Mouse (Mus musculus): ENCODE results near the gene Cd300ld5. TPM values are rescaled to one million over a fixed set of nuclear protein-coding genes. Genes with fewer than 3 reads are reported as not detected.

Gene Cd300ld5
- total and polyA plus RNA-seq, 2 experiments from 2014 or later = 0.82 TPM; not detected in 1

DNA sequence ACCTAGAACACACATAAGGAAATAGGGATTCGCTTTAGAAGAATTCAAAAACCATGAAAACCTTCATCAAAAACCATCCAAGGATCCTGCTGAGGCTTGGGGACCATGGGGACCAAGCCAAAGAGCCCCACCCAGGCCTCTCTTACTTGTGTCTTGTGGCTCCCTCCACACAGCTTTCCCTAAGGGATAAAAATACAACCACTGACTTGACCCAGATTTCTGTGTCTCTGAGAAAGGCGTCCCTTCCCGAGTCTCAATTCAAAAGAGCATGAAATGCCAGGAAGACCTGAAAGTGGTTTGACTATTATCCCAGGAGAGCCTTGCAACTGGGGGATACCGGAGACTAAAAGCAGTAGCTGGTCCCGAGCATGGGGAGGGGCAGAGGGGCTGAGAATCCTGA, 35.4 kb upstream of the Cd300ld5 start:
- H3K36me3 ChIP-seq (ENCODE audit: insufficient read depth, low read length) = no peaks in the 10 kb centered on the region
- H3K27ac ChIP-seq (ENCODE audit: low read depth, low read length) = no peak overlapping the region
- no peak for TF ChIP-seq CTCF (IDR thresholded peaks at IDR 0.05)
- H3K9ac ChIP-seq (replicated peaks; ENCODE audit: low read length, poor library complexity, severe bottlenecking) = no peak overlapping the region
- H3K9me3 ChIP-seq (ENCODE audit: low read length) = no peaks in the 10 kb centered on the region
- no peak overlapping the region for H3K4me3 ChIP-seq (ENCODE audit: low read depth, low read length)
- no peak overlapping the region for H3K4me2 ChIP-seq (ENCODE audit: low read depth, low read length, poor library complexity, severe bottlenecking)
- ATAC-seq (ENCODE audit: low FRiP score) = no peak
- DNase-seq (ENCODE audit: low spot score) = no peak
- no peaks in the 10 kb centered on the region for H3K27me3 ChIP-seq (ENCODE audit: insufficient read depth, low read length)
- H3K4me1 ChIP-seq (ENCODE audit: insufficient read depth, low read length) = no peaks in the 10 kb centered on the region; the same call in 1 of the 2 replicates
- WGBS = 51% methylated on average over 5 of the region's 5 CpGs

GRCm38 (mm10) chr11:115071631-115072294, 34.2 kb upstream of the Cd300ld5 start:
- Histone ChIP-seq H3K4me2 (ENCODE audit: low read depth, low read length, poor library complexity, severe bottlenecking) (peak overlapping the region; percentile 10), H3K4me3 (ENCODE audit: low read depth, low read length) (no peak overlapping the region), H3K9ac (replicated peaks; ENCODE audit: low read length, poor library complexity, severe bottlenecking) (no peak overlapping the region), H3K27ac (ENCODE audit: low read depth, low read length) (no peak overlapping the region), H3K36me3 (ENCODE audit: insufficient read depth, low read length) (no peaks in the 10 kb centered on the region), H3K9me3 (ENCODE audit: low read length) (no peaks in the 10 kb centered on the region), H3K27me3 (ENCODE audit: insufficient read depth, low read length) (no peaks in the 10 kb centered on the region), H3K4me1 (ENCODE audit: insufficient read depth, low read length) (no peaks in the 10 kb centered on the region; the same call in 1 of the 2 replicates)
- 19% methylated on average over 14 of the region's 14 CpGs for WGBS
- DNase-seq (ENCODE audit: low spot score) (peak; percentile 85), ATAC-seq (ENCODE audit: low FRiP score) (peak; percentile 69)
- TF ChIP-seq CTCF (IDR thresholded peaks at IDR 0.05) = peak; percentile 31; the same call in 1 of the 2 replicates

DNA sequence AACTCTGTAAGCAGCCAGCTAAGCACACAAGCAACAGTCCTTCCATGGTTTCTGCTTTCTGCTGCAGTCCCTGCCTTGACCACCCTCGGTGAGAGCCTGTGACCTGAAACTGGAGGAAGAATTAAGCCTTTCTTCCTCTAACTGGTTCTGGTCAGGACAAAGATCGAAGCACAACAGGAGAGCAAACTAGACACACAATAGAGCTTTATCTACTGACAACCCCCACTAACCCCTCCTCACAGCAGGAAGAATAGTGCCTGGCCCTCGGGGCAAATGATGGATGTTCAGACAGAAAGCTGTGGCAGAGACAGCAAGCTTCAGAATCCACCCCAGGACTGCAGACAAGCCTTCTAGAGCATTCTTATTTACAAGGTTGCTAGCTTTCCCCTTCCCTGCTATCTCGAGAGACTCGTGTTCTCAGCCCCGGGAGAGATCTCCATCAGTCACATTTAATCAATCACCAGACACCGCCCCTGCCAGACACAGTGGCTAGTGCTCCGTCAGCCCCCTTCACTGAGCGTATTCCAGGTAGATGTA, 33.5 kb upstream of the Cd300ld5 start:
- Histone ChIP-seq H3K9ac (replicated peaks; ENCODE audit: low read length, poor library complexity, severe bottlenecking) (no peak overlapping the region), H3K9me3 (ENCODE audit: low read length) (no peaks in the 10 kb centered on the region), H3K36me3 (ENCODE audit: insufficient read depth, low read length) (no peaks in the 10 kb centered on the region), H3K4me2 (ENCODE audit: low read depth, low read length, poor library complexity, severe bottlenecking) (peak overlapping the region; percentile 10), H3K4me3 (ENCODE audit: low read depth, low read length) (no peak overlapping the region), H3K27ac (ENCODE audit: low read depth, low read length) (no peak overlapping the region), H3K4me1 (ENCODE audit: insufficient read depth, low read length) (no peaks in the 10 kb centered on the region; the same call in 1 of the 2 replicates), H3K27me3 (ENCODE audit: insufficient read depth, low read length) (no peaks in the 10 kb centered on the region)
- ATAC-seq (ENCODE audit: low FRiP score) (no peak), DNase-seq (ENCODE audit: low spot score) (peak; percentile 44)
- 7% methylated on average over 9 of the region's 9 CpGs for WGBS
- no peak for TF ChIP-seq CTCF (IDR thresholded peaks at IDR 0.05)

GRCm38 (mm10) chr11:115066768-115067167, 29.2 kb upstream of the Cd300ld5 start:
- WGBS = 75% methylated on average over 6 of the region's 6 CpGs
- TF ChIP-seq CTCF (IDR thresholded peaks at IDR 0.05) = peak; percentile 33
- Histone ChIP-seq H3K4me3 (ENCODE audit: low read depth, low read length) (no peak overlapping the region), H3K27ac (ENCODE audit: low read depth, low read length) (no peak overlapping the region), H3K9ac (replicated peaks; ENCODE audit: low read length, poor library complexity, severe bottlenecking) (no peak overlapping the region), H3K9me3 (ENCODE audit: low read length) (no peaks in the 10 kb centered on the region), H3K4me2 (ENCODE audit: low read depth, low read length, poor library complexity, severe bottlenecking) (no peak overlapping the region), H3K36me3 (ENCODE audit: insufficient read depth, low read length) (no peaks in the 10 kb centered on the region), H3K4me1 (ENCODE audit: insufficient read depth, low read length) (no peaks in the 10 kb centered on the region; the same call in 1 of the 2 replicates), H3K27me3 (ENCODE audit: insufficient read depth, low read length) (no peaks in the 10 kb centered on the region)
- no peak for ATAC-seq (ENCODE audit: low FRiP score)
- DNase-seq (ENCODE audit: low spot score) = no peak

- H3K4me1 ChIP-seq (ENCODE audit: insufficient read depth, low read length) = no peaks in the 10 kb centered on the region
- no peak for ATAC-seq (ENCODE audit: low FRiP score)
- no peak within 1 kb of the TSS for H3K4me2 ChIP-seq (ENCODE audit: low read depth, low read length, poor library complexity, severe bottlenecking)
- DNase-seq (ENCODE audit: low spot score) = no peak
- no peak within 1 kb of the TSS for H3K27ac ChIP-seq (ENCODE audit: low read depth, low read length)
- 18% methylated on average over 5 of the region's 5 CpGs for WGBS
- H3K4me3 ChIP-seq (ENCODE audit: low read depth, low read length) = no peak within 1 kb of the TSS
- H3K9ac ChIP-seq (replicated peaks; ENCODE audit: low read length, poor library complexity, severe bottlenecking) = no peak within 1 kb of the TSS
- TF ChIP-seq CTCF (IDR thresholded peaks at IDR 0.05) = no peak
- H3K36me3 ChIP-seq (ENCODE audit: insufficient read depth, low read length) = no peaks in the 10 kb centered on the region
- no peaks in the 10 kb centered on the region for H3K27me3 ChIP-seq (ENCODE audit: insufficient read depth, low read length)
- no peaks in the 10 kb centered on the region for H3K9me3 ChIP-seq (ENCODE audit: low read length)
These were observed 24.5 kb upstream of the Cd300ld5 start, which contains the start of gene Cd300e for GRCm38 (mm10) chr11:115062077-115062476. TSS of gene Cd300e (minus strand) at chr11:115062177.

- no peak for TF ChIP-seq CTCF (IDR thresholded peaks at IDR 0.05)
- 89% methylated on average over 2 of the region's 2 CpGs for WGBS
- Histone ChIP-seq H3K27ac (ENCODE audit: low read depth, low read length) (no peak overlapping the region), H3K27me3 (ENCODE audit: insufficient read depth, low read length) (no peaks in the 10 kb centered on the region), H3K4me1 (ENCODE audit: insufficient read depth, low read length) (no peaks in the 10 kb centered on the region), H3K4me3 (ENCODE audit: low read depth, low read length) (no peak overlapping the region), H3K4me2 (ENCODE audit: low read depth, low read length, poor library complexity, severe bottlenecking) (no peak overlapping the region), H3K9ac (replicated peaks; ENCODE audit: low read length, poor library complexity, severe bottlenecking) (no peak overlapping the region), H3K36me3 (ENCODE audit: insufficient read depth, low read length) (no peaks in the 10 kb centered on the region), H3K9me3 (ENCODE audit: low read length) (no peaks in the 10 kb centered on the region)
- DNase-seq (ENCODE audit: low spot score) = no peak
- no peak for ATAC-seq (ENCODE audit: low FRiP score)
These were observed 22.2 kb upstream of the Cd300ld5 start for GRCm38 (mm10) chr11:115059797-115060196.

All from midbrain, postnatal 0 days (tissue).